Mouse (Mus musculus) erythroblast, embryonic 14.5 days (primary cell): Measurements from ENCODE around the gene Rpusd2.

Experiments used
- GATA1 ChIP-seq: IDR thresholded peaks from 2 replicates; pipeline ENCODE4 v1.6.1; 2012; ENCODE audit warnings: low read length, inconsistent platforms, mixed read lengths
- TAL1 ChIP-seq: IDR thresholded peaks from 3 replicates; pipeline ENCODE4 v1.6.1; 2012; ENCODE audit warnings: low read length, inconsistent platforms, mixed read lengths

- TF ChIP-seq TAL1, result no peak
- no peak for TF ChIP-seq GATA1
These were observed 11.4 kb upstream of the Rpusd2 start for GRCm38 (mm10) chr2:119023154-119023660.
